Mouse (Mus musculus) forebrain, embryonic 14.5 days (tissue): ENCODE results near the gene Ass1. TPM values are rescaled to one million over a fixed set of nuclear protein-coding genes. Genes with fewer than 3 reads are reported as not detected.

Source experiments
- ATAC-seq: fragments of 200-750 bp; cut with Nextera tagmentation; 2 replicates; pipeline ENCODE4 v1.8.0; 2017; ENCODE audit warnings: mild to moderate bottlenecking, moderate library complexity
- DNase-seq: peaks from one replicate; pipeline ENCODE4 v3.0.0-alpha.2; 2015; ENCODE audit warnings: low spot score
- H3K27ac ChIP-seq: fragments of 300-500 bp; sonication (generic); 2 replicates; pipeline ENCODE4 v1.5.1; 2014; ENCODE audit warnings: low read depth, mild to moderate bottlenecking, control low read depth, low read length, moderate library complexity
- H3K27me3 ChIP-seq: fragments of 300-500 bp; sonication (generic); replicated peaks from 2 replicates; pipeline ENCODE4 v1.6.1; 2014; ENCODE audit warnings: low read length, control low read depth, mixed read lengths; ENCODE audit not compliant: control insufficient read depth, insufficient read depth
- H3K36me3 ChIP-seq: fragments of 300-500 bp; sonication (generic); 2 replicates; pipeline ENCODE4 v1.6.1; 2014; ENCODE audit warnings: low read length, control low read depth; ENCODE audit not compliant: control insufficient read depth, insufficient read depth
- H3K4me1 ChIP-seq: fragments of 300-500 bp; sonication (generic); 2 replicates; pipeline ENCODE4 v1.6.1; 2014; ENCODE audit warnings: antibody characterized with exemption, low read length, control low read depth; ENCODE audit not compliant: control insufficient read depth, insufficient read depth
- H3K4me2 ChIP-seq: fragments of 300-500 bp; sonication (generic); 2 replicates; pipeline ENCODE4 v1.6.1; 2014; ENCODE audit warnings: mild to moderate bottlenecking, control low read depth, low read length
- H3K4me3 ChIP-seq: fragments of 300-500 bp; sonication (generic); 2 replicates; pipeline ENCODE4 v1.5.1; 2014; ENCODE audit warnings: low read depth, low read length, control low read depth
- H3K9ac ChIP-seq: fragments of 300-500 bp; sonication (generic); 2 replicates; pipeline ENCODE4 v1.6.1; 2014; ENCODE audit warnings: mild to moderate bottlenecking, low read length, control low read depth, moderate library complexity
- H3K9me3 ChIP-seq: fragments of 300-500 bp; sonication (generic); replicated peaks from 2 replicates; pipeline ENCODE4 v1.6.1; 2016; ENCODE audit warnings: low read length, control low read depth, mixed read lengths; ENCODE audit not compliant: control insufficient read depth
- WGBS: fragments of 180-500 bp; shearing (Covaris S2); extraction: QIAGEN DNeasy Blood & Tissue Kit; methylation state at CpG from one replicate; pipeline ENCODE4 v1.1.7; 2014; 5-methylcytosine and 5-hydroxymethylcytosine counted together
- polyA plus RNA-seq: library from polyadenylated mRNA; unstranded; fragments of >200 nt; fragmentation: Nextera tagmentation; extraction: Ambion mirVana; gene quantifications from 2 replicates; pipeline ENCODE4 v1.2.1, GENCODE M21; 2014

The Ass1 gene
- polyA plus RNA-seq, 1 experiment from 2014 or later = 6.3 TPM

GRCm38 (mm10) chr2:31472406-31473065 is 2.5 kb downstream of the Ass1 start:
- peak; percentile 62 for DNase-seq
- Histone ChIP-seq H3K27me3 (peaks cover 36% of the 10 kb centered on the region), H3K4me2 (no peak overlapping the region), H3K36me3 (no peaks in the 10 kb centered on the region), H3K9me3 (no peaks in the 10 kb centered on the region), H3K4me3 (no peak overlapping the region), H3K27ac (no peak overlapping the region), H3K4me1 (peaks cover 8% of the 10 kb centered on the region; the same call in 1 of the 2 replicates), H3K9ac (no peak overlapping the region)
- 52% methylated on average over 10 of the region's 10 CpGs for WGBS
- ATAC-seq = no peak

- H3K36me3 ChIP-seq = no peaks in the 10 kb centered on the region
- DNase-seq (no peak), ATAC-seq (no peak)
- WGBS = 70% methylated on average over 4 of the region's 4 CpGs
- no peak overlapping the region for H3K27ac ChIP-seq
- H3K9me3 ChIP-seq = no peaks in the 10 kb centered on the region
- H3K4me1 ChIP-seq = peaks cover 8% of the 10 kb centered on the region; the same call in 1 of the 2 replicates
- H3K4me2 ChIP-seq = no peak overlapping the region
- H3K27me3 ChIP-seq = peaks cover 34% of the 10 kb centered on the region
- H3K4me3 ChIP-seq = no peak overlapping the region
- H3K9ac ChIP-seq = no peak overlapping the region
These were observed 3.9 kb downstream of the Ass1 start for GRCm38 (mm10) chr2:31473941-31474340.

GRCm38 (mm10) chr2:31474686-31475085 is 4.7 kb downstream of the Ass1 start:
- no peaks in the 10 kb centered on the region for H3K36me3 ChIP-seq
- no peak overlapping the region for H3K4me2 ChIP-seq
- peaks cover 6% of the 10 kb centered on the region; the same call in 1 of the 2 replicates for H3K4me1 ChIP-seq
- peaks cover 31% of the 10 kb centered on the region for H3K27me3 ChIP-seq
- 51% methylated on average over 5 of the region's 5 CpGs for whole genome bisulfite sequencing
- H3K9me3 ChIP-seq = no peaks in the 10 kb centered on the region
- DNase-seq (no peak), ATAC-seq (no peak)
- H3K4me3 ChIP-seq = no peak overlapping the region
- no peak overlapping the region for H3K9ac ChIP-seq
- H3K27ac ChIP-seq = no peak overlapping the region

- H3K4me3 ChIP-seq = no peak overlapping the region
- H3K27me3 ChIP-seq = peaks cover 16% of the 10 kb centered on the region
- H3K27ac ChIP-seq = no peak overlapping the region
- H3K4me1 ChIP-seq = no peaks in the 10 kb centered on the region
- H3K36me3 ChIP-seq = no peaks in the 10 kb centered on the region
- no peak overlapping the region for H3K9ac ChIP-seq
- ATAC-seq (no peak), DNase-seq (no peak)
- no peaks in the 10 kb centered on the region for H3K9me3 ChIP-seq
- WGBS = 70% methylated on average over 10 of the region's 10 CpGs
- no peak overlapping the region for H3K4me2 ChIP-seq
These were observed 6.3 kb downstream of the Ass1 start for GRCm38 (mm10) chr2:31476107-31476820.

GRCm38 (mm10) chr2:31477234-31478161 is 7.5 kb downstream of the Ass1 start:
- Histone ChIP-seq H3K27ac (no peak overlapping the region), H3K4me1 (no peaks in the 10 kb centered on the region), H3K9ac (no peak overlapping the region), H3K27me3 (0 out of 2 replicates have a peak, but pooled peaks cover 13% of the 10 kb centered on the region), H3K9me3 (no peaks in the 10 kb centered on the region), H3K36me3 (no peaks in the 10 kb centered on the region), H3K4me3 (no peak overlapping the region), H3K4me2 (no peak overlapping the region)
- DNase-seq = no peak
- ATAC-seq = no peak
- 80% methylated on average over 11 of the region's 12 CpGs for WGBS

- no peak overlapping the region for H3K9ac ChIP-seq
- H3K36me3 ChIP-seq = no peaks in the 10 kb centered on the region
- no peaks in the 10 kb centered on the region for H3K4me1 ChIP-seq
- no peak overlapping the region for H3K4me2 ChIP-seq
- peaks cover 49% of the 10 kb centered on the region for H3K27me3 ChIP-seq
- WGBS = 31% methylated on average over 8 of the region's 8 CpGs
- DNase-seq = peak; percentile 95
- no peaks in the 10 kb centered on the region for H3K9me3 ChIP-seq
- ATAC-seq = peak; percentile 88
- H3K4me3 ChIP-seq = no peak overlapping the region
- no peak overlapping the region for H3K27ac ChIP-seq
These were observed 13.0 kb downstream of the Ass1 start for GRCm38 (mm10) chr2:31482914-31483575.

- H3K4me2 ChIP-seq = no peak overlapping the region
- H3K4me3 ChIP-seq = no peak overlapping the region
- WGBS = 18% methylated on average over 5 of the region's 5 CpGs
- H3K9me3 ChIP-seq = no peaks in the 10 kb centered on the region
- ATAC-seq = peak; percentile 40; the same call in 1 of the 2 replicates
- peaks cover 59% of the 10 kb centered on the region for H3K27me3 ChIP-seq
- H3K9ac ChIP-seq = no peak overlapping the region
- no peak overlapping the region for H3K27ac ChIP-seq
- no peaks in the 10 kb centered on the region for H3K36me3 ChIP-seq
- peak; percentile 83 for DNase-seq
- no peaks in the 10 kb centered on the region for H3K4me1 ChIP-seq
These were observed 14.2 kb downstream of the Ass1 start for GRCm38 (mm10) chr2:31484187-31484586.

- DNase-seq (peak; percentile 80), ATAC-seq (peak; percentile 54; the same call in 1 of the 2 replicates)
- peaks cover 78% of the 10 kb centered on the region for H3K27me3 ChIP-seq
- no peak overlapping the region for H3K27ac ChIP-seq
- WGBS = 31% methylated on average over 12 of the region's 12 CpGs
- no peak overlapping the region for H3K4me3 ChIP-seq
- no peaks in the 10 kb centered on the region for H3K9me3 ChIP-seq
- no peak overlapping the region for H3K9ac ChIP-seq
- H3K4me1 ChIP-seq = peaks cover 9% of the 10 kb centered on the region
- H3K36me3 ChIP-seq = no peaks in the 10 kb centered on the region
- H3K4me2 ChIP-seq = no peak overlapping the region
These were observed 19.2 kb downstream of the Ass1 start for GRCm38 (mm10) chr2:31489166-31489565.
